Mouse (Mus musculus) midbrain, embryonic 13.5 days (tissue): ENCODE results near the gene Ttn. TPM values are rescaled to one million over a fixed set of nuclear protein-coding genes. Genes with fewer than 3 reads are reported as not detected.

Source experiments
- ATAC-seq: fragments of 200-750 bp; cut with Nextera tagmentation; 2 replicates; pipeline ENCODE4 v1.8.0; 2017; ENCODE audit warnings: mild to moderate bottlenecking, moderate TSS enrichment, moderate library complexity
- H3K27ac ChIP-seq: fragments of 300-500 bp; sonication (generic); 2 replicates; pipeline ENCODE4 v1.5.1; 2015; ENCODE audit warnings: inconsistent platforms, mild to moderate bottlenecking, moderate library complexity
- H3K27me3 ChIP-seq: fragments of 300-500 bp; sonication (generic); 2 replicates; pipeline ENCODE4 v1.6.1; 2015; ENCODE audit warnings: mild to moderate bottlenecking, inconsistent platforms
- H3K36me3 ChIP-seq: fragments of 300-500 bp; sonication (generic); 2 replicates; pipeline ENCODE4 v1.6.1; 2015; ENCODE audit warnings: mild to moderate bottlenecking, inconsistent platforms
- H3K4me1 ChIP-seq: fragments of 300-500 bp; sonication (generic); replicated peaks from 2 replicates; pipeline ENCODE4 v1.6.1; 2015; ENCODE audit warnings: inconsistent platforms
- H3K4me2 ChIP-seq: fragments of 300-500 bp; sonication (generic); replicated peaks from 2 replicates; pipeline ENCODE4 v1.6.1; 2015; ENCODE audit warnings: moderate library complexity, mild to moderate bottlenecking, inconsistent platforms
- H3K4me3 ChIP-seq: fragments of 300-500 bp; sonication (generic); replicated peaks from 2 replicates; pipeline ENCODE4 v1.5.1; 2015; ENCODE audit warnings: mild to moderate bottlenecking, inconsistent platforms
- H3K9ac ChIP-seq: fragments of 300-500 bp; sonication (generic); replicated peaks from 2 replicates; pipeline ENCODE4 v1.6.1; 2015; ENCODE audit warnings: mild to moderate bottlenecking, inconsistent platforms
- H3K9me3 ChIP-seq: fragments of 300-500 bp; sonication (generic); 2 replicates; pipeline ENCODE4 v1.6.1; 2016; ENCODE audit warnings: mild to moderate bottlenecking, inconsistent platforms
- WGBS: fragments of 180-500 bp; shearing (Covaris S2); methylation state at CpG from one replicate; pipeline ENCODE4 v1.1.7; 2015; 5-methylcytosine and 5-hydroxymethylcytosine counted together
- polyA plus RNA-seq: library from polyadenylated mRNA; unstranded; fragments of >200 nt; fragmentation: Nextera tagmentation; extraction: Ambion mirVana; gene quantifications from 2 replicates; pipeline ENCODE4 v1.2.1, GENCODE M21; 2015

Ttn gene
- polyA plus RNA-seq, 1 experiment from 2014 or later: 0.30 TPM

- H3K27ac ChIP-seq: no peak overlapping the region
- WGBS: 94% methylated on average over 12 of the region's 12 CpGs
- no peak overlapping the region for H3K4me2 ChIP-seq
- H3K27me3 ChIP-seq: no peaks in the 10 kb centered on the region
- H3K9me3 ChIP-seq: no peaks in the 10 kb centered on the region
- no peak for ATAC-seq
- H3K4me3 ChIP-seq: no peak overlapping the region
- H3K4me1 ChIP-seq: no peaks in the 10 kb centered on the region
- H3K36me3 ChIP-seq: peaks cover 84% of the 10 kb centered on the region
- H3K9ac ChIP-seq: no peak overlapping the region
Measured at GRCm38 (mm10) chr2:76690436-76691204, 291.7 kb downstream of the Ttn start.

GRCm38 (mm10) chr2:76688162-76688561 lies 294.2 kb downstream of the Ttn start:
- no peak overlapping the region for H3K27ac ChIP-seq
- no peaks in the 10 kb centered on the region for H3K4me1 ChIP-seq
- no peaks in the 10 kb centered on the region for H3K27me3 ChIP-seq
- H3K4me3 ChIP-seq: no peak overlapping the region
- no peak overlapping the region for H3K4me2 ChIP-seq
- H3K36me3 ChIP-seq: peaks cover 77% of the 10 kb centered on the region
- no peak for ATAC-seq
- 81% methylated on average over 7 of the region's 7 CpGs for WGBS
- no peaks in the 10 kb centered on the region for H3K9me3 ChIP-seq
- H3K9ac ChIP-seq: no peak overlapping the region

DNA sequence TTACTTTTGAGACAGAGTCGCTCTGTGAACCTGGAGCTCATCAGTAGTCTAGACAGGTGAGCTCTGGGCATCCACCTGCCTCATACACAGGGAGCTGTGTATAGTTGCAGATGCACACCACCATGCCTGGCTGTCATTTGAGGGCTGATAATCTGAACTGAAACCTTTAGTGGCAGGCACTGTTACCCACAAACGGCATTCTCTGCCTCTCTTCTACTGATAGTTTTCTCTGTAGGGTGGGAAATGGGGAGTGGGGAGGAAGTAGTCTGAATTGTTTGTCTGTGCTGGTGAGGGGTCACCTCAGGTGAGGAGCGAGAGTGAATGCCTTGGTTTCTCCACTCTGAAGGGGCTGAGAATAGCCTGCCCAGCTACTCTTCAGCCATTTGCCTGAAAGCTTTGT lies 294.7 kb downstream of the Ttn start:
- Histone ChIP-seq H3K4me3 (no peak overlapping the region), H3K36me3 (peaks cover 77% of the 10 kb centered on the region), H3K4me2 (no peak overlapping the region), H3K27ac (no peak overlapping the region), H3K27me3 (no peaks in the 10 kb centered on the region), H3K9ac (no peak overlapping the region), H3K9me3 (no peaks in the 10 kb centered on the region), H3K4me1 (no peaks in the 10 kb centered on the region)
- ATAC-seq: no peak
- WGBS: 96% methylated on average over 3 of the region's 3 CpGs

DNA sequence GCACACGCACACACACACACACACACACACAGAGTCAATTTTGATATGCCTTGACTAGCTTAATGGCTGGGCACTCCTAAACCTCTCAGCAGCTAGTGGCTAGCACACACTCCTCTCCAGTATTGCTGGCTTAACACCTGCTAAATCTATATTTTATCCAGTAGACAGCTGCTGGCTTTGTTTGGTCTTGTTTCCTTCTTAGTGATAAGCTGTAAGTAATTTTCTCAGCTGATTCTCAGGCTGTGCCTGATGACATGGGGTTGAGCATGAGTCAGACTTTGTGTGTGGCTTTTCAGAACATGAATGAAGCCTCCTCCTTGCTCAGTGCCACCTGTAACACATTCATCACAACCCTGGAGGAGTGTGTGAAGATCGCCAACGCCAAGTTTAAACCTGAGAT lies 295.4 kb downstream of the Ttn start:
- no peaks in the 10 kb centered on the region for H3K4me1 ChIP-seq
- no peak overlapping the region for H3K4me2 ChIP-seq
- peaks cover 77% of the 10 kb centered on the region for H3K36me3 ChIP-seq
- no peaks in the 10 kb centered on the region for H3K9me3 ChIP-seq
- WGBS: 92% methylated on average over 3 of the region's 3 CpGs
- no peak for ATAC-seq
- no peaks in the 10 kb centered on the region for H3K27me3 ChIP-seq
- H3K27ac ChIP-seq: no peak overlapping the region
- H3K4me3 ChIP-seq: no peak overlapping the region
- H3K9ac ChIP-seq: no peak overlapping the region

DNA sequence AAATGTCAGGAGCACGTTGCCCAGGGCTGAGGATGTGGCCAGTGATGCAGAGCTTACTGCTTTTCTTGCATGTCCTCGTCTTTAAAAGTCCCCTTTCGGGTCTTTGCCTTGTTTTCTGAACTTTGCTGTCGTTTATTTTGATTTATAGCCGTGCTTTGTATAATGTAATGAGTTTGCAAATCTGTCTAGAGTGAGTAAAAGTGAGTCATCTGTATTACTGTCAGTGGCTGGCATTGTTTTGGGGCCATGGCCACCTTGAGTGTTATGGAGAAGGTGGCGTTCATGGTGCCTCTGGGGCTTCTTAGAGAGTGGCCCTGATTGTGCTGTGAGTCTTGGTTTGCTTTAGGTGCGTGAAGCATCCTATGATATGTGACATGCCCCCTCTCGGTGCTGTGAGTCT lies 300.0 kb downstream of the Ttn start:
- Histone ChIP-seq H3K9ac (no peak overlapping the region), H3K4me1 (0 out of 2 replicates have a peak, but pooled peaks cover 2% of the 10 kb centered on the region), H3K27me3 (no peaks in the 10 kb centered on the region), H3K27ac (no peak overlapping the region), H3K36me3 (peaks cover 53% of the 10 kb centered on the region), H3K4me2 (no peak overlapping the region), H3K4me3 (no peak overlapping the region), H3K9me3 (no peaks in the 10 kb centered on the region)
- WGBS: 95% methylated on average over 8 of the region's 8 CpGs
- no peak for ATAC-seq

- ATAC-seq: no peak
- H3K27me3 ChIP-seq: no peaks in the 10 kb centered on the region
- H3K9me3 ChIP-seq: no peaks in the 10 kb centered on the region
- 69% methylated on average over 13 of the region's 13 CpGs for WGBS
- peaks cover 8% of the 10 kb centered on the region; the same call in 1 of the 2 replicates for H3K36me3 ChIP-seq
- H3K27ac ChIP-seq: no peak overlapping the region
- H3K4me3 ChIP-seq: peak overlapping the region; percentile 92
- peak overlapping the region; percentile 75 for H3K4me2 ChIP-seq
- peak overlapping the region; percentile 88 for H3K9ac ChIP-seq
- H3K4me1 ChIP-seq: peaks cover 26% of the 10 kb centered on the region
Measured at GRCm38 (mm10) chr2:76676401-76677226, 305.7 kb downstream of the Ttn start.

DNA sequence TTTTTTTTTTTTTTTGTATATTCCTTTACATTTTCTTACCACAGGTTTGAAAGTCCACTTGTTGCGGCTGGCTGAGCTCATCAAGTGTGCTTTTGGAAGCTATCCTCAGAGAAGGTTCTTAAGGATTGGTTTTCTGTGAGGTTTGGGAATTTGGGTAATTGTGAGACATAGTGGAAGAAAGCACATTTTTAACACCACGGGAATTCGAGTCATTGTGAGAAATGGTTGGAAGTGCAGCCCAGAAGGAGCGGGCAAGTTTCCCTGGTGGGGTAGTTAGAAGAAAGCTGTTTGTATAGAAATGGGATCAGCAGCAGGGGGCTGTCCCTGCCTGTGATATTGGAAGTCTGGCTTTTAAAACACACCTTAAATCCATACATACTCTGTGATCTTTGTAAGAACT lies 306.4 kb downstream of the Ttn start:
- no peaks in the 10 kb centered on the region for H3K27me3 ChIP-seq

DNA sequence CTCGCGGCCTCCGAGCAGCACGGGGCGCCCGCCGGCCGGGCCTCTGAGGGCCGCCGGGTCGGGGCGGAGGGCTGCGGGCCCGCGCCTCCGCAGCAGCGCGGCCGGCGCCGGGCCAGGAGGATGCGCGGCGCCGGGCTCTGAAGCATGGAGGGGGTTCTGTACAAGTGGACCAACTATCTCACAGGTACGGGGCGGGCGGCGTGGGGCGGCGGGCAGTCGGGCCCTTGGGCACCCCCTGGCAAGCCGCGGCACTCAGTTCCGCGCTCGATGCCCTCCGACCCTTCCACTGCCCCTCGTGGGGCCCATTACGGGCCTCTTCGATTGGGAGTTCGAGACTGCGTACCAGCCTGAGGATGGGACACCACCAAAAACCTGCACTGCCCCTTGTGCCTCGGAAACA lies 306.9 kb downstream of the Ttn start:
- peaks cover 5% of the 10 kb centered on the region; the same call in 1 of the 2 replicates for H3K36me3 ChIP-seq

More for the DNA sequence above, 306.4 kb downstream of the Ttn start:
- 12% methylated on average over 4 of the region's 4 CpGs for whole genome bisulfite sequencing
- H3K9ac ChIP-seq: peak overlapping the region; percentile 88
- H3K4me1 ChIP-seq: peaks cover 28% of the 10 kb centered on the region
- no peaks in the 10 kb centered on the region for H3K9me3 ChIP-seq
- H3K27ac ChIP-seq: no peak overlapping the region
- peak overlapping the region; percentile 75 for H3K4me2 ChIP-seq
- peak overlapping the region; percentile 92 for H3K4me3 ChIP-seq
- H3K36me3 ChIP-seq: peaks cover 6% of the 10 kb centered on the region; the same call in 1 of the 2 replicates
- no peak for ATAC-seq

DNA sequence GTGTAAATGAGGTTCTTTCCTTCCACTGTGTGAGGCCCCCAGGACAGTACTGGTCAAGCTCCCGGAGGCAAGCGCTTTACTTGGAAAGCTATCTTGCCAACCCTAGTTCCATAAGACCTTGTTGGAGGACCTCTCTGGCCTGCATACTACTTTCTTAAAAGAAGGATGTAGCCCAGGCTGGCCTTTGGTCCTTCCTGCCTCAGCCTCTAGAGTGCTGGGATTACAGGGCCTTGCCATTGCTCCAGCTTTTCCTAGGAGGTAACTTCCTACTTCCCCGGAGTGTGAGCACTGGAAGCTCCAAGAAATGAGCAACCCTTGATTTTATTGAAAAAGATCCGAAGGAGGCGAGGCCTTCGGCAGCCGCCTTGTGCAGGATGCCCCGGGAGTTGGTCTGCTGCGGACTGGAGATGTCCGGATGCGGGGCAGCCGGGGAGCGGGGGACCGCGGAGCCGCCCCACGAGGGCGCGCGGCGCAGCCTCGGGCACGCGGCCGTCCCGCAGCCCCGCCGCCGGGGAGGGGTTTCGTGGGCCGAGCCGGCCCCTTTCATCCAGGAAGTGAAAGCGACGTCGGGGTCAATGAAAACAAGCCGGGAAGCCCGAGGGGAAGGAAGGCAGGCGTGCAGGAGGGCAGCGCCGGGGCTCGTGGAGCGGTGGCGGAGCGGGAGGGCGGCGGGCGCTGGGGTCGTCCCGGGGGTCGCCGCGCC lies 307.5 kb downstream of the Ttn start, which contains the start of gene Plekha3:
Gene Plekha3, plus strand, starts transcription at position 557 of the 703 bp plus-strand sequence.
- 4% methylated on average over 51 of the region's 52 CpGs for WGBS
- Histone ChIP-seq H3K9me3 (no peaks in the 10 kb centered on the region), H3K36me3 (peaks cover under 1% of the 10 kb centered on the region; the same call in 1 of the 2 replicates), H3K9ac (peak within 1 kb of the TSS; percentile 88), H3K4me1 (peaks cover 28% of the 10 kb centered on the region), H3K4me3 (peak within 1 kb of the TSS; percentile 92), H3K4me2 (peak within 1 kb of the TSS; percentile 75), H3K27me3 (no peaks in the 10 kb centered on the region), H3K27ac (peak within 1 kb of the TSS; percentile 82)
- peak; percentile 77 for ATAC-seq

More for the DNA sequence above, 306.9 kb downstream of the Ttn start:
- WGBS: 3% methylated on average over 40 of the region's 44 CpGs
- H3K4me3 ChIP-seq: peak overlapping the region; percentile 92
- peak; percentile 74 for ATAC-seq
- peak overlapping the region; percentile 75 for H3K4me2 ChIP-seq
- peaks cover 28% of the 10 kb centered on the region for H3K4me1 ChIP-seq
- H3K27ac ChIP-seq: peak overlapping the region; percentile 82
- H3K27me3 ChIP-seq: no peaks in the 10 kb centered on the region
- H3K9me3 ChIP-seq: no peaks in the 10 kb centered on the region
- H3K9ac ChIP-seq: peak overlapping the region; percentile 88

DNA sequence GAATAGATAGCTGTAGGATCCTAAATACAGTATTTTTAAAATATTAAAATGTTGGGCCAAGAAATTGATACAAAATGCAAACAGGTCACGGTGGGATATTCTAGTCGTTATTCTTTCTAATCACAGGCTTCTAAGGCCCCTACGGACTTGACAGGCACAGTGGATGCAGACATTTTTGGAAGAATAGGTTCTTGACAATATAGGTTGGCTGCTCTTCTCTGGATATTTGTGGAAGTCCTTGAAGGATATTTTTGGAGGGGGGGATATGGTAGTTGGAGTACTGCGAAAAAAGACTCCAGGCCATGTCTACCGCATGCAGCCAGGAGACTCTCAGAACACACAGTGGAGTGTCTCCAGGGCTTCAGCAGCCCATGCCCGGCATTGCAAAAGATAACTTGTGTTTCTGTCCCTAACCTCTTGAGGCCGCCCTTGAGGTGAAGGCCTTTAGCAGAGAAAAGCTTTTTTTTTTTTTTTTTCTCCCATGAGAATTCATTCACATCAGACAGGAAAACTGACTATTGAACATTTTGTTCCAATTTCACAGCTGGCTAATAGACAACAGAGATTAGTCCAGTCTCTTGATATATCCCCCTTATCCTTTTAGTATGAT lies 308.8 kb downstream of the Ttn start:
- H3K4me3 ChIP-seq: peak overlapping the region; percentile 46
- H3K27me3 ChIP-seq: no peaks in the 10 kb centered on the region
- 31% methylated on average over 7 of the region's 7 CpGs for WGBS
- peak overlapping the region; percentile 76; the same call in 1 of the 2 replicates for H3K27ac ChIP-seq
- ATAC-seq: no peak
- peaks cover 28% of the 10 kb centered on the region for H3K4me1 ChIP-seq
- H3K9ac ChIP-seq: no peak overlapping the region
- peak overlapping the region; percentile 65 for H3K4me2 ChIP-seq
- H3K36me3 ChIP-seq: no peaks in the 10 kb centered on the region
- no peaks in the 10 kb centered on the region for H3K9me3 ChIP-seq

GRCm38 (mm10) chr2:76672966-76673392 lies 309.4 kb downstream of the Ttn start, which contains the start of gene Fkbp7:
Gene Fkbp7, minus strand, starts transcription at chr2:76673116.
- peak within 1 kb of the TSS; percentile 76 for H3K27ac ChIP-seq
- no peaks in the 10 kb centered on the region for H3K27me3 ChIP-seq
- H3K4me3 ChIP-seq: peak within 1 kb of the TSS; percentile 46
- H3K36me3 ChIP-seq: no peaks in the 10 kb centered on the region
- no peaks in the 10 kb centered on the region for H3K9me3 ChIP-seq
- peak; percentile 89 for ATAC-seq
- H3K9ac ChIP-seq: peak within 1 kb of the TSS; percentile 65
- peak within 1 kb of the TSS; percentile 65 for H3K4me2 ChIP-seq
- H3K4me1 ChIP-seq: peaks cover 30% of the 10 kb centered on the region
- WGBS: under 1% methylated on average over 17 of the region's 17 CpGs
